Mouse (Mus musculus) liver, embryonic 14.5 days (tissue): ENCODE results near the gene Gm19935.

Source experiments
- CTCF ChIP-seq: IDR thresholded peaks from 2 replicates; pipeline ENCODE4 v1.5.1; 2016; ENCODE audit warnings: antibody characterized with exemption, low read depth, control low read depth
- EP300 ChIP-seq: IDR thresholded peaks from 2 replicates; pipeline ENCODE4 v1.6.1; 2016; ENCODE audit warnings: antibody characterized with exemption, low read depth

GRCm38 (mm10) chr8:90820321-90820696 is 3.1 kb upstream of the Gm19935 start:
- TF ChIP-seq CTCF: no peak
- no peak for TF ChIP-seq EP300
